Mouse (Mus musculus) midbrain, embryonic 10.5 days (tissue): ENCODE data around the gene 4930595D18Rik. TPM values are rescaled to one million over a fixed set of nuclear protein-coding genes. Genes with fewer than 3 reads are reported as not detected.

Experiments
- DNase-seq: peaks from one replicate; pipeline ENCODE4 v3.0.0-alpha.2; 2017; ENCODE audit warnings: low spot score
- H3K27ac ChIP-seq: fragments of 300-500 bp; sonication (generic); replicated peaks from 2 replicates; pipeline ENCODE4 v1.5.1; 2016; ENCODE audit warnings: mild to moderate bottlenecking
- H3K27me3 ChIP-seq: fragments of 300-500 bp; sonication (generic); 2 replicates; pipeline ENCODE4 v1.6.1; 2016; ENCODE audit warnings: low read depth, mild to moderate bottlenecking; ENCODE audit not compliant: poor library complexity, severe bottlenecking
- H3K36me3 ChIP-seq: fragments of 300-500 bp; sonication (generic); 2 replicates; pipeline ENCODE4 v1.6.1; 2016; ENCODE audit warnings: mild to moderate bottlenecking, moderate library complexity
- H3K4me1 ChIP-seq: fragments of 300-500 bp; sonication (generic); 2 replicates; pipeline ENCODE4 v1.6.1; 2016
- H3K4me3 ChIP-seq: fragments of 300-500 bp; sonication (generic); 2 replicates; pipeline ENCODE4 v1.5.1; 2016; ENCODE audit warnings: mild to moderate bottlenecking, moderate library complexity
- H3K9me3 ChIP-seq: fragments of 300-500 bp; sonication (generic); replicated peaks from 2 replicates; pipeline ENCODE4 v1.6.1; 2016; ENCODE audit warnings: mild to moderate bottlenecking
- WGBS: fragments of 180-500 bp; shearing (Covaris S2); methylation state at CpG from one replicate; pipeline ENCODE4 v1.1.7; 2016; 5-methylcytosine and 5-hydroxymethylcytosine counted together
- polyA plus RNA-seq: library from polyadenylated mRNA; unstranded; fragments of >200 nt; fragmentation: Nextera tagmentation; extraction: Ambion mirVana; gene quantifications from 2 replicates; pipeline ENCODE4 v1.2.1, GENCODE M21; 2016

The 4930595D18Rik gene
- polyA plus RNA-seq, 1 experiment from 2014 or later, result not detected

GRCm38 (mm10) chr12:111122332-111122852 is 61.9 kb downstream of the 4930595D18Rik start:
- peaks cover 29% of the 10 kb centered on the region for H3K36me3 ChIP-seq
- no peak for DNase-seq

GRCm38 (mm10) chr12:111120976-111121645 is 63.2 kb downstream of the 4930595D18Rik start:
- Histone ChIP-seq H3K4me3 (no peak overlapping the region), H3K4me1 (peaks cover 18% of the 10 kb centered on the region), H3K36me3 (peaks cover 42% of the 10 kb centered on the region), H3K9me3 (0 out of 2 replicates have a peak, but pooled peaks cover 6% of the 10 kb centered on the region), H3K27ac (no peak overlapping the region), H3K27me3 (no peaks in the 10 kb centered on the region)
- no peak for DNase-seq
- 96% methylated on average over 9 of the region's 9 CpGs for WGBS

More at GRCm38 (mm10) chr12:111122332-111122852, 61.9 kb downstream of the 4930595D18Rik start:
- Histone ChIP-seq H3K4me1 (peaks cover 13% of the 10 kb centered on the region), H3K4me3 (no peak overlapping the region), H3K27me3 (no peaks in the 10 kb centered on the region), H3K9me3 (0 out of 2 replicates have a peak, but pooled peaks cover 6% of the 10 kb centered on the region), H3K27ac (no peak overlapping the region)

DNA sequence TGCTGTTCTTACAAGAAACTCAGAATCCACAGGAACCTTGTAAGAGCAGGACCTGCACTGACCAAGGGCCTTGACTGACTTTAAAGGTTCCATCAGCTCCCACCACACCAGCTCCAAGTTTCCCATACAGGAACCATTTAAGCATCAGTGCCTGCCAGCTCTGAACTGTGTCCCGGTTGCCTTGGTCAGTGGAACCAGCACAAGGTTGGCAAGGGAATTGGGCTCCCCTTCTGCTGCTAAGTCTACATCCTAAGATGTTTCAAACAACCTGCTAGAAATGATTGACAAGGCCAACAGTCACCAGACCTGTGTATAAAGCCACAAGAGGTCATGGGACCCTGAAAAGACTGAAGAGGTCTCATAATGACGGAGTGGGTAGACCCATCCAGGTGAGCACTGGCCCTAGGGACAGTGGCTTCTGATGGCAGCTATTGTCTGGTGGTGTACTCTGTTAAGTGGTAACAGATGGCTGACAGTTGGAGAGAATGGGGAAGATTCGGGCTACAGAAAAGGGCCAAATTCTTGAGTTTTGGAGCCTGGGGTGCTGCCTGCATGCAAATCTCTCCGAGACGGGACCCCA is 64.7 kb downstream of the 4930595D18Rik start:
- Histone ChIP-seq H3K4me3 (no peak overlapping the region), H3K27me3 (no peaks in the 10 kb centered on the region), H3K36me3 (peaks cover 50% of the 10 kb centered on the region), H3K27ac (no peak overlapping the region), H3K4me1 (peaks cover 21% of the 10 kb centered on the region), H3K9me3 (0 out of 2 replicates have a peak, but pooled peaks cover 6% of the 10 kb centered on the region)
- no peak for DNase-seq
- WGBS, result 89% methylated on average over 5 of the region's 5 CpGs

GRCm38 (mm10) chr12:111114593-111114992 is 69.7 kb downstream of the 4930595D18Rik start:
- no peak overlapping the region for H3K4me3 ChIP-seq
- peaks cover 91% of the 10 kb centered on the region for H3K36me3 ChIP-seq
- H3K27ac ChIP-seq, result no peak overlapping the region
- peaks cover 20% of the 10 kb centered on the region for H3K4me1 ChIP-seq
- 96% methylated on average over 5 of the region's 5 CpGs for WGBS
- DNase-seq, result no peak
- no peaks in the 10 kb centered on the region for H3K27me3 ChIP-seq
- H3K9me3 ChIP-seq, result no peaks in the 10 kb centered on the region

GRCm38 (mm10) chr12:111111176-111111575 is 73.1 kb downstream of the 4930595D18Rik start:
- Histone ChIP-seq H3K9me3 (no peaks in the 10 kb centered on the region), H3K4me1 (peaks cover 15% of the 10 kb centered on the region), H3K4me3 (no peak overlapping the region), H3K36me3 (peaks cover 92% of the 10 kb centered on the region), H3K27ac (no peak overlapping the region), H3K27me3 (no peaks in the 10 kb centered on the region)
- 96% methylated on average over 8 of the region's 8 CpGs for WGBS
- no peak for DNase-seq

Other genes with a start within 250 kb of the 4930595D18Rik start
- 16.5 and 19.4 TPM in 2 replicates for gene Ankrd9, start 205.5 kb downstream of the 4930595D18Rik start, polyA plus RNA-seq
- 5.9 and 6.0 TPM in 2 replicates for gene Rcor1, start 145.1 kb downstream of the 4930595D18Rik start, polyA plus RNA-seq
- 11.5 and 15.0 TPM in 2 replicates for gene Traf3, start 18.1 kb downstream of the 4930595D18Rik start, polyA plus RNA-seq
- 0.11 and 0.17 TPM in 2 replicates for gene Amn, start 86.6 kb upstream of the 4930595D18Rik start, polyA plus RNA-seq
- 31.4 and 32.0 TPM in 2 replicates for gene Cdc42bpb, start 193.2 kb upstream of the 4930595D18Rik start, polyA plus RNA-seq
- not detected in 2 replicates for gene Lbhd2, start 222.3 kb upstream of the 4930595D18Rik start, polyA plus RNA-seq
- gene Exoc3l4, start 232.5 kb upstream of the 4930595D18Rik start, polyA plus RNA-seq, result 3.7 and 4.3 TPM in 2 replicates